Mouse (Mus musculus) brain, adult 2 months (tissue): ENCODE results near the gene Zfp628.

Experiments used
- DNase-seq: peaks from one replicate; pipeline ENCODE4 v3.0.0; 2011; ENCODE audit warnings: low read depth, low spot score

Gene Zfp628

GRCm38 (mm10) chr7:4940068-4940479 is 25.1 kb downstream of the Zfp628 start:
- DNase-seq = peak; percentile 86

- no peak for DNase-seq
These were observed 27.7 kb downstream of the Zfp628 start for GRCm38 (mm10) chr7:4942673-4943072.

GRCm38 (mm10) chr7:4943223-4943815 is 28.3 kb downstream of the Zfp628 start:
- DNase-seq = peak; percentile 99

- peak; percentile 72 for DNase-seq
These were observed 32.8 kb downstream of the Zfp628 start for GRCm38 (mm10) chr7:4947855-4948254.

GRCm38 (mm10) chr7:4948386-4948785 is 33.4 kb downstream of the Zfp628 start:
- no peak for DNase-seq

- DNase-seq = no peak
These were observed 35.7 kb downstream of the Zfp628 start for GRCm38 (mm10) chr7:4950561-4951342.

GRCm38 (mm10) chr7:4953815-4954445 is 38.9 kb downstream of the Zfp628 start:
- DNase-seq = no peak

- no peak for DNase-seq
These were observed 42.3 kb downstream of the Zfp628 start for GRCm38 (mm10) chr7:4957361-4957760.

GRCm38 (mm10) chr7:4963527-4963926 is 48.5 kb downstream of the Zfp628 start:
- no peak for DNase-seq

- peak; percentile 82 for DNase-seq
These were observed 49.3 kb downstream of the Zfp628 start, which contains the start of gene Sbk2 for GRCm38 (mm10) chr7:4964272-4964671. Gene Sbk2 (minus strand): TSS chr7:4964406.

- DNase-seq = no peak
These were observed 50.0 kb downstream of the Zfp628 start for GRCm38 (mm10) chr7:4964988-4965387.

- DNase-seq = no peak
These were observed 56.1 kb downstream of the Zfp628 start, which contains the start of gene Sbk3 for GRCm38 (mm10) chr7:4971068-4971467. Gene Sbk3 (minus strand): TSS chr7:4971168.
